Mouse (Mus musculus): Measurements from ENCODE around the gene Prss43. TPM values are rescaled to one million over a fixed set of nuclear protein-coding genes. Genes with fewer than 3 reads are reported as not detected.

Gene Prss43
- total and polyA plus RNA-seq, 2 experiments from 2014 or later = 0.31 TPM; not detected in 1

DNA sequence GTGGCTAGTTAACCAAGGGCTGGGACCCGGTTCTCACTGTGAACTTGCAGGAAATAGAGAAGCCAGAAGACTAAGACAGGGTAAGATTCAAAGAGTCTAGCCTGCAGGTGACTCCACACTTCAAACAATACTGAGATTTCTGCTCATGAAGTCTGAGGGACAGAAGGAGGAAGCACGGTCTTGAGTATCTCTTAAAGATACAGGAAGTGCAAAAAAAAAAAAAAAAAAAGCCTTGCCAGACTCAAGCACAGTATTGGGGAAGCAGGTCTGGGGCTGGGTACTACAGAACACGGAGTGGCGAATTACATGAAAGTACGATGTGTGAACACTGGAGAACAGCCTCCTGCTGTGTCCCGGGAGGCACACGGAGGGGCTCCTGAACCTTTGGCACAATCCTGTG, 658 bp upstream of the Prss43 start:
- Histone ChIP-seq H3K4me2 (ENCODE audit: low read depth, low read length, poor library complexity, severe bottlenecking) (no peak overlapping the region), H3K4me1 (ENCODE audit: insufficient read depth, low read length) (no peaks in the 10 kb centered on the region), H3K27ac (ENCODE audit: low read depth, low read length) (no peak overlapping the region), H3K9ac (replicated peaks; ENCODE audit: low read length, poor library complexity, severe bottlenecking) (no peak overlapping the region), H3K27me3 (ENCODE audit: insufficient read depth, low read length) (no peaks in the 10 kb centered on the region), H3K9me3 (ENCODE audit: low read length) (no peaks in the 10 kb centered on the region), H3K36me3 (ENCODE audit: insufficient read depth, low read length) (no peaks in the 10 kb centered on the region), H3K4me3 (ENCODE audit: low read depth, low read length) (no peak overlapping the region)
- ATAC-seq (ENCODE audit: low FRiP score) (no peak), DNase-seq (ENCODE audit: low spot score) (no peak)
- no peak for TF ChIP-seq CTCF (IDR thresholded peaks at IDR 0.05)
- WGBS = 69% methylated on average over 7 of the region's 7 CpGs

DNA sequence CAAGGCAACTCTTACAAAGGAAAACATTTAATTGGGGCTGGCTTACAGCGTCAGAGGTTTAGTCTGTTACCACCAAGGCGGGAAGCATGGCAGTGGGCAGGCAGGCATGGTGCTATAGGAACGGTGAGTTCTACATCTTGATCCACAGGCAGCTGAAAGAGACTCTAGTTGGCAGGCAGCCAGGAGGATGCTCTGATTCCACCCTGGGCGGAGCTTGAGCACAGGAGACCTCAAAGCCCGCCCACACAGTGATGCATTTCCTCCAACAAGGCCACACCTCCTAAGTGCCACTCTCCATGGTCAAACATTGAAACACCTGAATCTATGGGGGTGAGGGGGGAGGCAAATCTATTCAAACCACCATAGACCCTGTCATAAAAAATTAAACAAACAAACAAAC, 6.5 kb downstream of the Prss43 start:
- Histone ChIP-seq H3K27me3 (ENCODE audit: insufficient read depth, low read length) (no peaks in the 10 kb centered on the region), H3K4me2 (ENCODE audit: low read depth, low read length, poor library complexity, severe bottlenecking) (no peak overlapping the region), H3K4me1 (ENCODE audit: insufficient read depth, low read length) (no peaks in the 10 kb centered on the region), H3K27ac (ENCODE audit: low read depth, low read length) (no peak overlapping the region), H3K9ac (replicated peaks; ENCODE audit: low read length, poor library complexity, severe bottlenecking) (no peak overlapping the region), H3K36me3 (ENCODE audit: insufficient read depth, low read length) (no peaks in the 10 kb centered on the region), H3K4me3 (ENCODE audit: low read depth, low read length) (no peak overlapping the region), H3K9me3 (ENCODE audit: low read length) (no peaks in the 10 kb centered on the region)
- no peak for DNase-seq (ENCODE audit: low spot score)
- ATAC-seq (ENCODE audit: low FRiP score) = no peak
- no peak for TF ChIP-seq CTCF (IDR thresholded peaks at IDR 0.05)
- WGBS = 70% methylated on average over 5 of the region's 5 CpGs

DNA sequence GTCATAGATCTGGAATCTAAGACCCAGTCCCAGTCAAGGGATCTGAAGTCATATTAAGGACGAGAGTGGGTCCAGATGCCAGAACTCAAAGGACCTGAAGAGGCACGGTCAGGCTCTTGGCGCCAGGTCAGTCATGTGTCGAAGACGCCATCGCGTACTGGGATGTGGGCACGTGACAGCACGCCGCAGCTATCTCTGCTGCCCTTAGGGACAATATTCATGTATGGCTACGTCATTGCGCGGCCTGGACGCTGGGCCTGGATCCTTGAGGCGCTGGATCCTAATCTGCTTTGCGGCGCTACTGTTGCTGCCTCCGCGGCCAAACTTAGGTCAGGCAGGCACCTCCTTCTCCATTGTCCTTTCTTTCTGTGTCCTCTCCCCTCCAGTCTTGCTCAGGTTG, 7.9 kb downstream of the Prss43 start, which contains the start of gene Prss45:
Gene Prss45 (plus strand): TSS at position 178 of the 400 bp plus-strand sequence.
- ATAC-seq (ENCODE audit: low FRiP score) = no peak
- Histone ChIP-seq H3K27ac (ENCODE audit: low read depth, low read length) (no peak within 1 kb of the TSS), H3K4me3 (ENCODE audit: low read depth, low read length) (no peak within 1 kb of the TSS), H3K9me3 (ENCODE audit: low read length) (no peaks in the 10 kb centered on the region), H3K36me3 (ENCODE audit: insufficient read depth, low read length) (no peaks in the 10 kb centered on the region), H3K4me1 (ENCODE audit: insufficient read depth, low read length) (no peaks in the 10 kb centered on the region), H3K4me2 (ENCODE audit: low read depth, low read length, poor library complexity, severe bottlenecking) (no peak within 1 kb of the TSS), H3K9ac (replicated peaks; ENCODE audit: low read length, poor library complexity, severe bottlenecking) (no peak within 1 kb of the TSS), H3K27me3 (ENCODE audit: insufficient read depth, low read length) (no peaks in the 10 kb centered on the region)
- DNase-seq (ENCODE audit: low spot score) = no peak
- TF ChIP-seq CTCF (IDR thresholded peaks at IDR 0.05) = no peak
- WGBS = 71% methylated on average over 19 of the region's 19 CpGs

DNA sequence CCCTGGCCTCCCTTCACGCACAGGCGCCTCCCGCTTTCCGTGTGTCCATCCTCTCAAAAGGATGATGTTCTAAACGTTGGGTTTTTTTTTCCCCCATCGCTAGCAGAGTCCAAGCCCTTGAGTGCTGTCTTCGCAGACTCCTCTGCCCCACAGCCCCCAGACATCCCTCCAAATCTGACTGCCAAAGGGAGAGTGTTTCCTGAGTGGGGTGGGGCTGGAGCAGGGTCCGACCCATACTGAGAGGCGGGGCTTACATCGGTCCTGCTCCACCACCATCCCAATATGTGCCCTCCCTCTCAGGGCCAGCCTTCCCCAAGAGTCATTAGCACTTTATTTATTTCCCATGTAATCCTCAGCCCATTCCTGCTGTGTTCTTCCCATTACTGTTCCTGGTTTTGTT, 8.5 kb downstream of the Prss43 start:
- Histone ChIP-seq H3K9me3 (ENCODE audit: low read length) (no peaks in the 10 kb centered on the region), H3K4me1 (ENCODE audit: insufficient read depth, low read length) (no peaks in the 10 kb centered on the region), H3K4me3 (ENCODE audit: low read depth, low read length) (no peak overlapping the region), H3K9ac (replicated peaks; ENCODE audit: low read length, poor library complexity, severe bottlenecking) (no peak overlapping the region), H3K27me3 (ENCODE audit: insufficient read depth, low read length) (no peaks in the 10 kb centered on the region), H3K36me3 (ENCODE audit: insufficient read depth, low read length) (no peaks in the 10 kb centered on the region), H3K27ac (ENCODE audit: low read depth, low read length) (no peak overlapping the region), H3K4me2 (ENCODE audit: low read depth, low read length, poor library complexity, severe bottlenecking) (no peak overlapping the region)
- TF ChIP-seq CTCF (IDR thresholded peaks at IDR 0.05) = no peak
- 46% methylated on average over 10 of the region's 10 CpGs for WGBS
- ATAC-seq (ENCODE audit: low FRiP score) (no peak), DNase-seq (ENCODE audit: low spot score) (no peak)

DNA sequence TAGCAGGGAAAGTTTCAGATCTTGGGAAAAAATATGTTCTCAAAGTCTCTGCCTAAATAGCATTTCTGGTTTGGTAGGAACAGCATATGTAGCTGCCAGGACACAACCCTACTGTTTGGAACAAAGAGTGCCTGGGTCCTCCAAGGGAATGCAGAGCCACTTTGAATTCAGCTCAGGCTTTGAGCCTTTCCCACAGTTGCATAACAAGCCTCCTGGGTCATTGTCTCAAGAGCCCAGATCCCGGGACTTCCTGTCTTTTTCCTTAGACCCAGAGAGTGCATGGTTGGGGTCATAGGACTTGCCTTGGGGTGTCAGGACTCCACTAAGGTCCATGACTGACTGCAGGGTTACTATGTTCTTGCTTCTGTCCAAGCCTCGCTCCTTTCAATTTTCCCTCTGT, 9.6 kb downstream of the Prss43 start:
- no peak overlapping the region for H3K4me3 ChIP-seq (ENCODE audit: low read depth, low read length)
- no peaks in the 10 kb centered on the region for H3K4me1 ChIP-seq (ENCODE audit: insufficient read depth, low read length)
- no peaks in the 10 kb centered on the region for H3K27me3 ChIP-seq (ENCODE audit: insufficient read depth, low read length)
- no peaks in the 10 kb centered on the region for H3K9me3 ChIP-seq (ENCODE audit: low read length)
- ATAC-seq (ENCODE audit: low FRiP score) = peak; percentile 49; the same call in 1 of the 2 replicates
- peak; percentile 55 for DNase-seq (ENCODE audit: low spot score)
- H3K27ac ChIP-seq (ENCODE audit: low read depth, low read length) = no peak overlapping the region
- H3K36me3 ChIP-seq (ENCODE audit: insufficient read depth, low read length) = no peaks in the 10 kb centered on the region
- no peak overlapping the region for H3K9ac ChIP-seq (replicated peaks; ENCODE audit: low read length, poor library complexity, severe bottlenecking)
- 57% methylated on average over 2 of the region's 2 CpGs for WGBS
- no peak overlapping the region for H3K4me2 ChIP-seq (ENCODE audit: low read depth, low read length, poor library complexity, severe bottlenecking)
- TF ChIP-seq CTCF (IDR thresholded peaks at IDR 0.05) = no peak

DNA sequence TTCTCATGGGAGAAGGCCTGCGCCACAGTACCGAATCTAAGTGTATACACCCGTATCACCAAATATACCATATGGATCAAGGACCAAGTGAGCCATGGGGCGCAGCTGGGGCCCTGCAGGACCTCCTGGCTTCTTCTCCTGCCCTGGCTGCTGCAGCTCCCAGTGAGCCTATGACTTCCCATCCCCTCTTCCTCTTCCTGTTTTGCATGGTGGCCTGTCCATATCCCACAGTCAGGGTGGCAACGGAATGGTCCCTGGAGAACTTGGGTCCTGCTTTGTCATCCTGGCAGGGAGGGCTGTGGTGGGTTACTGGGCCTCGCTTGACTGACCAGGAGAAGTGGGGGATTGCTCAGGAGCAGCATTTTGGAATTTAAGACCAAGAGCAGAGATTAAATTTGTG, 14.4 kb downstream of the Prss43 start:
- WGBS = 77% methylated on average over 6 of the region's 6 CpGs
- Histone ChIP-seq H3K9me3 (ENCODE audit: low read length) (no peaks in the 10 kb centered on the region), H3K27ac (ENCODE audit: low read depth, low read length) (no peak overlapping the region), H3K4me1 (ENCODE audit: insufficient read depth, low read length) (no peaks in the 10 kb centered on the region), H3K36me3 (ENCODE audit: insufficient read depth, low read length) (no peaks in the 10 kb centered on the region), H3K27me3 (ENCODE audit: insufficient read depth, low read length) (no peaks in the 10 kb centered on the region), H3K4me3 (ENCODE audit: low read depth, low read length) (no peak overlapping the region), H3K9ac (replicated peaks; ENCODE audit: low read length, poor library complexity, severe bottlenecking) (no peak overlapping the region), H3K4me2 (ENCODE audit: low read depth, low read length, poor library complexity, severe bottlenecking) (no peak overlapping the region)
- no peak for ATAC-seq (ENCODE audit: low FRiP score)
- no peak for TF ChIP-seq CTCF (IDR thresholded peaks at IDR 0.05)
- no peak for DNase-seq (ENCODE audit: low spot score)
